Mouse (Mus musculus): ENCODE data around the gene Hoxd4.

Gene Hoxd4

DNA sequence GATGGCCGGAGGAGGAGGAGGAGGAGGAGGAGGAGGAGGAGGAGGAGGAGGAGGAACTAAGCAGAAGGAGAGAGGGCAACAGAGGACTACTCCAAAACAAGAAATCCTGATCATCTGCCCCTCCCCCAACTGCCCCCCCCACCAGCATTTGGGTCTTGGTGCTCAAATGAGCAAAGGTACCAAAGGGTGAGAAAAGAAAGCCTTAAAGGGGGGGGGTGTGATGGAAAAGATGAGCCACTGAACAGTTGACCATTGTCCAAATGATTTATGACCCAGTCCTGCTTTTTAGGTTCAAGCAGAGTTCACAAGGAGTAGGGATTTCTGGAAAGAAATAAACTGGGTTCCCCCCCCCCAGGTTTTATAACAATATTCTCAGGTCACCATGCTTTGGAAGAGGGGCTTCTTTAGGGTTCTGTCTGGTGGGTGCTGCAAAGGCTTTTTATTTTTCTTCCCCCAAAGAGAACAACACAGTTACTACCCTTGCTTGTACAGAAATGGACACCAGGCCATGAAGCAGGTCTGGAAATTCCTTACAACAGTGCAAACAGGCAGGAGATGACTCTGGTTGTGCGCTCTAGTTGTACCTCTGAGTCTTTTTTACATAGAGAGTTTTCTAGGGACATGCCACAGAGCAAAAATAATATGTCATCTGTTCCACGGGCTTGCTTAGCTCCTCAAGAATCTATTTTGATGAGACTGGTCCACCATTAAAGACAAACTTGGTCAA, 29.7 kb downstream of the Hoxd4 start:
- DNase-seq (ENCODE audit: low read depth, low spot score) = no peak

DNA sequence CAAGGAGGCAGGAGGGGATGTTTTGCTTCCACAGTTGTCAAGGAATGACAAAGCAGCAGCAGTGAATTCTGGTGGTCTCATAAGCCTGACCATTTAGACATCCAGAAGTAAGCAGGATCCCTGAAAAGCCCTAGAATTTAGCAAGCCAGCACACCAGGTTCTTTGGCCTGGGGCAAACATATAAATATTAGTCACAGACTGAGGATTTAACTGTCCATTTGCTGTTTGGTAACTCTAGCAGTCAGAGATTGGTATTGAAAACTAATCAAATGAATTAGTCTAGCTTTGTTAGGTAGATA, 30.2 kb downstream of the Hoxd4 start:
- no peak for DNase-seq (ENCODE audit: low read depth, low spot score)

GRCm38 (mm10) chr2:74745540-74746297, 34.0 kb downstream of the Hoxd4 start:
- DNase-seq (ENCODE audit: low read depth, low spot score) = no peak

GRCm38 (mm10) chr2:74746298-74746921, 34.7 kb downstream of the Hoxd4 start:
- no peak for DNase-seq (ENCODE audit: low read depth, low spot score)

DNA sequence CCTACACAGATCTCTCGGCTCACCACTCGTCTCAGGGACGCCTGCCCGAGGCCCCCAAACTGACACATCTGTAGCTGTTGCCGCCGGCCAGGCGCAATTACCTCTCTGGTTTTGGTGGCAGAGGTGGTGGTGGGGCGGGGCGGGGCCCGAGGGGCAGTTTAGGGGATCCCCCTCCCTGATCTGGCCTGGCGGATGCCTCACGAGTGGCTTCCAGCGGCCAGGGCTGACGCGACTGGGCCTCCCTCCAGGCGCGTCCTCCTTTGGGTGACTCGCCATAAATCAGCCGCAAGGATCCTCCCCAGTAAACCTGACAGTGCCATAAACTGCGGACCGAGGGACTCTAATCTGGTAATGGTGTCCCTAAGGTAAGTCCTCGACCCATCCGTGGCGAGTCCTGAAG, 35.3 kb downstream of the Hoxd4 start:
- no peak for DNase-seq (ENCODE audit: low read depth, low spot score)

- DNase-seq (ENCODE audit: low read depth, low spot score) = no peak
These were observed 36.0 kb downstream of the Hoxd4 start for GRCm38 (mm10) chr2:74747661-74748141.

- no peak for DNase-seq (ENCODE audit: low read depth, low spot score)
These were observed 36.8 kb downstream of the Hoxd4 start for GRCm38 (mm10) chr2:74748436-74748995.

DNA sequence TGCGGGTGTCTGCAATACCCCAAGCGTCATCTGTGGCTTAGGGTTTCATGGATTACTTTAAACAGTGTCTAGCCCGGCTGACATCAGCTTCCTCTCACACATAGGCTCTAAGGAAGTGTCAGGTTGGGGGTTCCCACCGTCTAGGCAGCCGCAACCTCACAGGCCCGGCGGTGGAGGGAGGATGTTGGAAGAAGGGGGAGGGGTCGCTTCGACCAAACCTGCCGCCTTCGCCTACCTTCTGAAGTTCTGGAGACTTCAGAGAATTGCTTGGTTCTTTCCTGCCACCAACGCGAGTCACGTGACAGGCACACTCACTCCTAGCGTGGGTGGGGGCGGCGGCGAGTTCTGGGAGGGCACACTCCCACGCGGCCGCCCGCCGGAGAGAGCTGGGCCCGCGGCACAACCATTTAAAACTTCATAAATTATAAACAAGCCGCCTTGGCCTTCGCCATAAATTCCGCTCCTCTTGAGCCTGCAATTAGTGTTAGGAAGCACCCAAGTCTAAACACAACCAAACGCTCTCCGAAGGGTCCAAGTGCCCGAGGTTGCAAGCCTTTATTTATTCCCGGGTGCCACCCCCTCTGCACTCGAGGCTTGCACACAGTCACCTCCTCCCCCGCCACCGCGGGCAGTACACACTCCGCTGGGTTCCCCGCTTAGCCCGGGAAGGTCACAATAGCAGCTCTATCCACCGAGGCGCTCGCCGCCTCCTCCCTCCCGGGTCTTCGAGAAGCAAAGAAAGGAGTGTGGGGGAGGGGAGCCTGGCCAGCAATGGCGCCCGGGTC, 37.8 kb downstream of the Hoxd4 start:
- no peak for DNase-seq (ENCODE audit: low read depth, low spot score)

DNA sequence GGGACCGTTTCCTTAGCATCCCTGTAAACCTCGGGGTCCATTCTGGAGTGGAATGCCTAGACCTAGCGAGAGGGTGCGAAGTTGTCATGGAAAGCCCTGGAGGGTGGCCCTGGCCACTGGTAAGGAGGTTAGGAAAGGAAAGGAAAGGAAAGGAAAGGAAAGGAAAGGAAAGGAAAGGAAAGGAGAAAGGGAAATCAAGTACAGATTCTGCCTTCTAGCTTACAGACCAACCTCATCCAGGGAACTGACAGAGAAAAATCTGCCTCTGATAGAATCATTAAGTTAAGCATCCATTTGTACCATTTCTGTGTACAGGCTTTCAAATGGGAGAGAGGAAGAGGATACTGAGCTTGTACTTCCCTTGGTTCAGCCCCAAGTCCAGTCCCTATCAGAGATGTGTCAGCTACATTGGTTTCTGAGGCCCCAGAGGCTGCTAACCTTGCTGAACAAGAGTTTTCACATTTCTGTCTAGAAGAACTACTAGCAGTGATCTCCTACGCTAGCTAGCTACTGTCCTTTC, 39.1 kb downstream of the Hoxd4 start:
- DNase-seq (ENCODE audit: low read depth, low spot score) = no peak

GRCm38 (mm10) chr2:74751861-74752260, 40.1 kb downstream of the Hoxd4 start:
- no peak for DNase-seq (ENCODE audit: low read depth, low spot score)

GRCm38 (mm10) chr2:74752431-74753174, 40.9 kb downstream of the Hoxd4 start:
- DNase-seq (ENCODE audit: low read depth, low spot score) = no peak

DNA sequence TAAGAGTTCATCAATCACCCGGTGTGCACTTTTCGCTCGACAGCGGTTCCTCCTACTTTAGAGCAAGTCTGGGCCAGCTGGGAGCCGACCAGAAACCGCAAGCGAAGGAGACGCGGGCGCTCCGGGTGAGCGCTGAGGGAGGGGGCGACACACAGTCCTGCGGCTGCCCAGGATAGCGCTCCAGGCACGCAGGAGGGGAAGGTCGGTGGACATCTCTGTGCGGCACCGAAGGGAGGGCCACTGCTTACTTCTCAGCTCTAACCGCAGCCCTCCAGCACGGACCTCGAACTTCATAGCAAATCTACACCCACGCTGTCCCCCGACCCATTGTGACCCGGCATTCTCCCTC, 41.4 kb downstream of the Hoxd4 start:
- no peak for DNase-seq (ENCODE audit: low read depth, low spot score)

- no peak for DNase-seq (ENCODE audit: low read depth, low spot score)
These were observed 42.0 kb downstream of the Hoxd4 start for GRCm38 (mm10) chr2:74753711-74754110.

DNA sequence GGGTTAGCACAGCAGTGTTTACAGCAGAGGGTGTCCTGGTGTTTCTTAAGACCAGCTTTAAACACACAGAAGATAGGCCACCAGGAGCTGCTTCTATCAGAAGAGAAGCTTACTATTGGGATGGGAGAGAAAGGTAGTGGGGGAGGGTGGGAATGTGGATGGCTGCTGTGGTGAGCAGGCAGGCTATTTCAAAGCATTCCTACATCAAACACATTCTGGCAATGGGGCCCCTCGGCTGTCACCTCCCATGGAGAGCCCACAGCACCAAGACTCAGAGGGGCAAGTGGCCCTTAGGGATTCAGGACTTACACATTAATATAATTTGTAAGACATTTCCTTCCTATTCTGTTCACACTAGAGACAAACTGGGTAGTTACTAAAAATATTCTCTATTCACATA, 48.4 kb downstream of the Hoxd4 start:
- no peak for DNase-seq (ENCODE audit: low read depth, low spot score)

GRCm38 (mm10) chr2:74761941-74762340, 50.2 kb downstream of the Hoxd4 start:
- no peak for DNase-seq (ENCODE audit: low read depth, low spot score)

GRCm38 (mm10) chr2:74762522-74763244, 51.0 kb downstream of the Hoxd4 start, which contains the start of gene Hoxd1:
Gene Hoxd1 (plus strand): TSS chr2:74762980.
- no peak for DNase-seq (ENCODE audit: low read depth, low spot score)

GRCm38 (mm10) chr2:74763245-74763735, 51.6 kb downstream of the Hoxd4 start:
- no peak for DNase-seq (ENCODE audit: low read depth, low spot score)

- no peak for DNase-seq (ENCODE audit: low read depth, low spot score)
These were observed 52.2 kb downstream of the Hoxd4 start for GRCm38 (mm10) chr2:74763976-74764375.

DNA sequence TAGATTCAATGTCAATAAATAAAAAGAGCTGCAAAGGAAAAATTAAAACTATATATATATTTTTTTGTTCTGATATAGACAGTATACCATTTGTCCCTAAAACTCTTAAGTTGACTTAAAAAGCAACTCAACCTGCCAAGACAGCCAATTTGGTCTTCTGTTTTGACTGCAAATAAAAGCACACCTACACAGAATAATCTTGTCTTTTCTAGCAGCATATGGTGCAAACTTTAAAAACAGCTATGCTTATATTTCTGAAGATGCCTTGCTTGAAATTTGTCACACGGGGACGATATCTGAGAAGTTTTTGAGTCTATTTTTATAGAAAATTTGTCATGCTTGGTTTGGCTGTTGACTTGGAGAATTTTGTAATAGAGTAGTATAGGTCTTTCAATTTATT, 62.6 kb downstream of the Hoxd4 start:
- no peak for DNase-seq (ENCODE audit: low read depth, low spot score)
